Mouse (Mus musculus) layer of hippocampus, adult 9-11 months (tissue): ENCODE data around the gene Idh3b.

Experiments
- DNase-seq: peaks from one replicate; pipeline ENCODE4 v3.0.0; 2022

Gene Idh3b

DNA sequence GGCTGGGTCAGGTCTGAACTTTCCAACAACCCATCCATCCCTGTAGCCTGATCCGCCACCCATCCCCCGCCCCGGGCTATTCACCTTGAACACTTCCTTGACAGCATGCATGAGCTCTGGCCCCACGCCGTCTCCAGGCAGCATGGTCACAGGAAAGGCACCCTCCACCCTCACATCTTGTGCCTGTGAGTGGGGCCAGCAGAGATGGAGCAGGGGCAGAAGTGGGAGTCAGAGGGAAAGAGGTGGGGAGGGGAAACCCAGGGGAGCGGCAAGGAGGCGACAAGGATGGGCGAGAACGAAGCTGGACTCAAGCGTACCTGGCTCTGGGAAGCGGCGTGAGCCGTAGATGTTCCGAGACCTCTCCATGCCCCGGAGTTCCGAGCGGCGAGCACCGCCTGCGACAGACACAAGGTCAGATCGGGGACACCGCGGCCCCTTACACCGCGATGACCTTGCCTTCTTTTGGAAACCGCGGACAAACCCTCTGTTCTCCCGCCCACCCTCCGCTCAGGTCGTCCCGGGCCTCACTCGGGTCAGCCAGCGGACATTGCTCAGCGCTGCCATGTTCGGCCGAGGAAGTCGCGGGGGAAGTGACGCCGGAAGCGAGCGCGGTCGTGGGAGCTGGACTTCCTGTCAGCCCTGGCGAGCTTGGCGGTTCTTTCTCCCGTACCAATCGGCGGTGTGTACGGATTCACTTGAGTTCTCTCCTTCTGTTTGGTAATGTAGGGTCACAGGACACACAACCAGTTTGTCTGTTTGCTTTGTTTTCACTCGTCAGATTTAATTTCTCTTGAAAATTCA lies at the start of gene Idh3b:
Gene Idh3b, minus strand, starts transcription at position 694 of the 801 bp plus-strand sequence.
- peak; percentile 85 for DNase-seq

- DNase-seq, result no peak
Measured at GRCm38 (mm10) chr2:130329502-130329901, 45.2 kb upstream of the Idh3b start.

- DNase-seq, result no peak
Measured at GRCm38 (mm10) chr2:130327057-130327456, 42.7 kb upstream of the Idh3b start.

DNA sequence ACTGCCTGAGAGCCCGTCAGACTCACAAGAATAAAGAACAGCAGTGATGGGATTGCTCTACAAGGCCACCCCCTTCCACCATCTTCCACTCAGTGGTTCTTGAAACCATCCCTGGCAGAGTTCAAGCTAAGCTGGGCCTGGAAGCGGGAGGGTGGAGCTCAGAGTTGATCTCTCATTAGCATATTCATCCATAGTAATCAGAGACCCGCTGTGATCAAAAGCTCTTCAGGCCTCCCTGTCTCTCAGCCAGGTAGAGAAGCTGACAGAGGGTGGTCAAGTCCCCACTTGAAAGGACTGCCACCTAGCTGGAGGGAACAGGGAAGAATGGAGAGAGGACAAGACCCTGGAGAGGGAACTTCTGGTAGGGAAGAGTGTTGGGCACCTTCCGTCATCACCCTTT lies 18.7 kb upstream of the Idh3b start:
- DNase-seq, result no peak

DNA sequence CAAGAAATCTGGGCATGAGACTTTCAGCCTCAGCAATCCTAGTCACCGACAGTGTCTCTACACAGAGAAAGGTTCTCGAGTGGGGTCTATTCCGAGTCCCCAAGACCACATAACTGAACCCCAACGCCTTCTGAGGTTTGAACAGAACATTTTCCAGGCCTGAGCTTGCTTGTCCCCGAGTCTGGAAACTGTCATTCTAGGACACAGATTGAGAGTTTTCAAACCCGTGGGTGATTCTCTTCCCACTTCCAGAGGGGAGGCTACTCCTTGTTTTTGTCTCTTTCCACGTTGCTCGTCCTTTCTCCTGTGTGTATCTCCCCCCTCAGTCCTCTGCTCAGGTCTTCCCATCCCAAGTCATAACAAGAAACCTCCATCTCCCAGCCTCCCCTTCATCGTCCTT lies 13.2 kb upstream of the Idh3b start:
- DNase-seq, result no peak

- DNase-seq, result no peak
Measured at GRCm38 (mm10) chr2:130296134-130296745, 11.9 kb upstream of the Idh3b start.

DNA sequence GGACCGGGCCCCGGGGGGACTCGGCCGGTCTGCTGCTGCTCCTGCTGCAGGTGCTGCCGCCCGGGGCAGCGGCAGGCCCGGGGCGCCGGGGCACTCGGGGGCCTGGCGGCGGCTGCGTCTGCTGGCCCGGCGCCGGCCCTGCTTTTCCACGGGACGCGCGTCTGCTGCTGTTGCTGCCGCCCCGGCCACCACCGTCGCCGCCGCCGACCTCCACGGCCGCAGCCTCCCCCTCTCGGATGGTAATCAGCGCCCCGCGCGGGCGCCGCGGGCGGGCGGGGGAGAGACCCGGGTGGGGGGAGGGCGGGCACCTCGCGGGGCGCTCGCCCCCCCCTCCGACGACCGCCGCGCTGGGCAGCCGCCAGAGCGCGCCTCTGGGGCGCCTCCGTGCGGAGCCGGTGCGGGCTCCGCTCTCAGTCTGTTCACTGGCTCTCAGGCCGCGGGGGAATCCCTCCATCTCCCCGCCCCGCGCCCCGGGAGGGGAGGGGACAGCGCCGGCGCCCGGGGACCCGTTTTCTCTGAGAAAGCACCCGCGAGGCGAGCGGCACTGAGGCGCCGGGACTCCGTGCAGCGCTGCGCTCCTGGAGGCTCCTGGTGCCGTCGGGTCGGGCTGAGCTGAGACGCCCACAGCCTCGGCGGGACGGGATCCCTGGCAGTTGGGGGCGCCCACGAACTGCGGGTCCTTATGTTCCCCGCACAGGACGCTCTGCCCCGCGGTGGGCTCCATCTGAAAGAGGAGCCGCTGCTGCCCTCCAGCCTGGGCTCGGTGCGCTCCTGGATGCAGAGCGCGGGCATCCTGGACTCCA lies 11.2 kb upstream of the Idh3b start:
- no peak for DNase-seq

- DNase-seq, result no peak
Measured at GRCm38 (mm10) chr2:130294936-130295277, 10.6 kb upstream of the Idh3b start, which contains the start of gene Ebf4. TSS of gene Ebf4 (plus strand) at chr2:130295169.

- DNase-seq, result no peak
Measured at GRCm38 (mm10) chr2:130294218-130294935, 10.0 kb upstream of the Idh3b start.

- no peak for DNase-seq
Measured at GRCm38 (mm10) chr2:130293486-130293885, 9.1 kb upstream of the Idh3b start.

DNA sequence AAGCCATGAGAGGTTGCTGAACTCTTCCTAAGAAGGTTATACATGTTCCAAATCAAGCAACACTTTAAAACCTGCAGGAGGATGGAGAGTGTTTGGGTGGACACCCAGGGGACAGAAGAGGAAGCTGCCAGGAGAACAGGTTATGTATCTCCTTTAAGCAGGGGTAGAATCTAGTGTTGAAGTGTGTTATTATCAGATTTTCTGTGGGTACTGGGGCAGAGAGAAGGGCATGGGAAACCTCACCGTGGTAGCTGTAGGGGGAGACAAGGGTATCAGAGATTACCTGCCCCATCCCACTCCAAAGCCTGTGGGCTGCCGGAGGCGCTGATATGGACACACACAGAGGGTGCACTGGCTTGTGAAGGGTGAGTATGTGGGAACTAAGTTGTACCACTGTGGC lies 8.7 kb upstream of the Idh3b start:
- no peak for DNase-seq

DNA sequence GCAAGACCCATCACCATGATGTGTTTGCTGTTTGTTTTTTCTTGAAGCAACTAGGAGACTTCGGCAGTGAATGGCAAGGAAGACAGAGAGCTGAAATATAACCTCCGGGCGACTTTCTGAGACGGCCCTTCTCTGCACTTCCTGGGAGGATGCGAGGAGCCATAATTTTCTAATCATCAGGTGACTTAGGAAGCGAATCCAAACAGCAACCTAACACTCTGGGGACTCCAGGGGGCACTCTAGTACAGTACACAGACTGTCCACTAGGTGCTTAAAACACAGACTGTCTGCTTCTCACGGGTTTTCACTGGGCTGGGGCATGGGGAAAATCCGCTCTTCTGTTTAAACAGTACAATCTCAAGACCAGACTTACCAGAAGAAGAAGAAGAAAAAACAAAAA lies 7.1 kb upstream of the Idh3b start:
- DNase-seq, result peak; percentile 80

GRCm38 (mm10) chr2:130289086-130289485 lies 4.7 kb upstream of the Idh3b start:
- DNase-seq, result no peak

DNA sequence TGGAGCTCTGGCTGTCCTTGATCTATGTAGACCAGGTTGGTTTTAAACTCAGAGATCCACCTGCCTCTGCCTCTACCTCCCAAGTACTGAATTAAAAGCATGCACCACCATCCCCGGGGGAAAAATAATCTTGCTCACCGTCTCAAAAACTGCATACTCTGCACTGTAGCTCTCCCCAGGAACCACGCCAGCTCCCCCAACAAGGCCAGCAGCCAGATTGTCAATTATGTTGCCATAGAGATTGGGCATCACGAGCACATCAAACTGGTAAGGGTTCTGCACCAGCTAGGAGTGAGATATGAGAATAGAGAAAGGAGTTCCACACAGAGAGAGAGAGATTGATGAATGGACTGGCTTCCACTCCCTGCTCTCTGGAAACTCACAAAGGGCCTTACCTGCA lies 3.5 kb downstream of the Idh3b start:
- DNase-seq, result peak; percentile 70

GRCm38 (mm10) chr2:130280224-130280623 lies 4.1 kb downstream of the Idh3b start:
- peak; percentile 49 for DNase-seq

DNA sequence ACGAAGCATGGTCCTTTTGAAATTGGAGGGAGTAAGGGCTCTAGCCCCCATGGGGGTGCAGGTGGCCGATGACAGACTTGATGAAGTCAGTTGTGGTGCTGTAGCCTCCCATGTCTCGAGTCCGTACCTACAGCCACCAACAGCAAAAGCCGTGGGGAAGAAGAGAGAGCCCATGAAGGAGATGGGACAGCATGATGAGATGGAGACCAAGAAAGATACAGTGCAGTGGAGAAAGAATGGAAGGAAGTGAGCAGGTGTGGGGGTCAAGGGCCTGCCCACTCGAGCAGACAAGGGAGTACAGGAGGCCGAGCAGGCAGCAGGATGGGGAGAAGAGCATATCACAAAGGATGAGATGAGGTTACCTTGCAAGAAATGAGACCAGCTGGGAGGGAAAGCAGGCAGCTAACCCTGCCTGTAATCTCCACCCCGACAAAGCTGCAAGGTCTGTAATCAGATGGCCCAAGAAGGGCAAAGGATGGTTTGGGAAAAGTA lies 4.7 kb downstream of the Idh3b start:
- no peak for DNase-seq

DNA sequence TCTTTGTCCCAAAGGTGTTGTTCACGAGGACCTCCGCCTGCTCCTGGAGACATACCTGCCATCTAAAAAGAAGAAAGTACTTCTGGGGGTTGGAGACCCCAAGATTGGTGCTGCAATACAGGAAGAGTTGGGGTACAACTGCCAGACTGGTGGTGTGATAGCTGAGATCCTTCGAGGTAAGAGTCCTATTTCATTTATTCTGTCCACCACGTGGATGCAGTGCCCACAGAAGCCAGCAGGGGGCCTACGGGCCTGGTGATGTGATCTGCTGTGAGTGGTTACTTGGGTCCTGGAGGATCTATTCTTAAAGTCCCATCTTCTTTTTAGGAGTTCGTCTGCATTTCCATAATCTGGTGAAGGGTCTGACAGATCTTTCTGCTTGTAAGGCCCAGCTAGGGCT lies 8.7 kb downstream of the Idh3b start:
- no peak for DNase-seq

DNA sequence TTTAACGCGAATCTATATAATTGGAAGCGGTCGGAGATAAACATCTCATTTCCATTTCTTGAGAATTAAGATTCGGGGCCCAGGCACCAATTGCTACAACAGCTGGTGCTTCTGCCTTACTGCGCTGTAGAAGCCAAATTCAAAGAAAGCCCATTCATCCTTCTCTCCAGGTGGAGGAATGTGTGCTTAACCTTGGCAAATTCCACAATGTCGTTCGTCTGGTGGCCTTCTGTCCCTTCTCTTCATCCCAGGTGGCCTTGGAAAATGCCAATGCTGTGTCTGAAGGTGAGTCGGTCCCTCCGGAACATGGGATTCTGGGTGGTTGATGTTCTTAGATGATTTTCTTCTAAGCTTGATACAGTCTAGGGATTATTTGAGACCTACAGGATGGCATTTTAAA lies 9.5 kb downstream of the Idh3b start:
- DNase-seq, result no peak

DNA sequence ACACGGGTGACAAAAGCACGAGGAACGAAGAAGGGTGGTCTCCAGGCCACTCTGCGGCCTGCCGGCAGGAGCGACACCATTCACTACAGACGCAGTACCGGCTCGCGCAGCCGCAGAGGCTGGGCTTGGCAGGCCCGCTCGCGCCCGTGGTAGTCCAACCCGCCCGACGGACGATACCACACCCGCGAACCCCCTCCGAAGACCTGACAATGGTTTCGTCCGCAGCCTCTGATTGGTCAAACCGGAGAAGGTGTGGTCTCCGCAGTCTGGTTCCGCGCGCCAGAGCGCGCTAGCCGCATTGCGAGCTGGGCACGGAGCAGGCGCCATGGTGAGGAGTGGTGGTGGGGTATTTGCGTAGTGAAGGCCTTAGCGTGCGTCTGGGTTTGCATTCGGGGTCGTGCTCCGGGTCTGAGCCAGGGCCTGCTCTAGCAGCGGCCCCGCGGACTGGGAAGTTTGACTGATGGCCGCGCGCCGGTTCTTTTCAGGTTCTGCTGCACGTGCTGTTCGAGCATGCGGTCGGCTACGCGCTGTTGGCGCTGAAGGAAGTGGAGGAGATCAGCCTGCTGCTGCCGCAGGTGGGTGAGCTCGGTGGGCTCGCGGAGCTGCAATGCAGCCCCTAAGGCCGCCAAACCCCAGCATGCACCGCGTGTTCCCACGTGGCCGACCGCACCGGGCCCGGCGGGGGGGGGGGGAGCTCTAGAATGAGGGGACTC lies 10.0 kb downstream of the Idh3b start, which contains the start of gene Nop56:
Gene Nop56, plus strand, starts transcription at position 282 of the 713 bp plus-strand sequence.
- DNase-seq, result peak; percentile 99

DNA sequence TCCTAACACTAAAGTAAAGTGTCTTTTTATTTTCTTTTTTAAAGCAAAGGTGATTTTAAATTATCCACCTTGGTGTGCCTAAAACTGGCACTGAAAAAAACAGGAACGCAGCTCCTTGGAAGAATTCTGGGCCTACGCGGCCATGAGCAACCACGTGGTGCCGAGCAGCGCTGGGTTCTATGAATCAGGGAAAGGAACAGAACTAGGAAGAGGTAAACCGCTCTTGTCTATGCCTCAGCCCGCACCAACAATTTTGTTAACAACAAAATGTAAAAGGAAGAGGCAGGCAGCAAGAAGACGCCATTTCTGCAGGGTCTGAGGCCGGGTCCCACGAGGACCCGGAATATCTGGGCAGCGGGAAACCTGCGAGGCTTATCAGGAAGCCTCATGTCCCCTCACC lies 10.6 kb downstream of the Idh3b start:
- no peak for DNase-seq

DNA sequence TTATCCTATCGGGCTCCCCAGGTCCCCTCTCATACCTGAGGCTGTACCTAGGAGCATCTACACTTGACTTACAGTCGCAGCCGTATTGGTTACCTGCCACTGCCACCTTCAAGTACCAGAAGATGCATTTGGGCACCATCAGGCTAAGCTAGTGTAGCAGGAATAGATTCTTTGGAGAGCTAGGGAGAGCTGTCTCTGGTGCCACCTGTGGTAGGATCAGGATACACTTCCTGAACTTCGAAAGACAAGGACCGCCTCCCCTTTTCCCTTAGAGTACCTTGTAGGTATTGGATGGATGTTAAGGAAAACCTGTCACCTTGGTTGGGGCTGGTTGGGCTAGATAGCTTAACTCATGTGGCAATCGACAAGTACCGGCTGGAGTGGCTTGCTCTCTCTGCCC lies 16.3 kb downstream of the Idh3b start:
- DNase-seq, result no peak

- DNase-seq, result no peak
Measured at GRCm38 (mm10) chr2:130265520-130265919, 18.8 kb downstream of the Idh3b start.
